Mouse (Mus musculus) limb, embryonic 15.5 days (tissue): ENCODE results near the gene Cdh1. TPM values are rescaled to one million over a fixed set of nuclear protein-coding genes. Genes with fewer than 3 reads are reported as not detected.

Source experiments
- ATAC-seq: fragments of 200-750 bp; cut with Nextera tagmentation; 2 replicates; pipeline ENCODE4 v1.8.0; 2017; ENCODE audit warnings: low read depth, moderate TSS enrichment; ENCODE audit not compliant: insufficient number of reproducible peaks, low FRiP score, low TSS enrichment
- H3K27ac ChIP-seq: fragments of 300-500 bp; sonication (generic); 2 replicates; pipeline ENCODE4 v1.5.1; 2015; ENCODE audit warnings: moderate library complexity, mild to moderate bottlenecking, inconsistent platforms
- H3K27me3 ChIP-seq: fragments of 300-500 bp; sonication (generic); 2 replicates; pipeline ENCODE4 v1.6.1; 2015; ENCODE audit warnings: inconsistent platforms
- H3K36me3 ChIP-seq: fragments of 300-500 bp; sonication (generic); 2 replicates; pipeline ENCODE4 v1.6.1; 2015; ENCODE audit warnings: inconsistent platforms
- H3K4me1 ChIP-seq: fragments of 300-500 bp; sonication (generic); 2 replicates; pipeline ENCODE4 v1.6.1; 2015; ENCODE audit warnings: inconsistent platforms
- H3K4me2 ChIP-seq: fragments of 300-500 bp; sonication (generic); 2 replicates; pipeline ENCODE4 v1.6.1; 2015; ENCODE audit warnings: mild to moderate bottlenecking, inconsistent platforms
- H3K4me3 ChIP-seq: fragments of 300-500 bp; sonication (generic); 2 replicates; pipeline ENCODE4 v1.5.1; 2015; ENCODE audit warnings: mild to moderate bottlenecking, inconsistent platforms
- H3K9ac ChIP-seq: fragments of 300-500 bp; sonication (generic); 2 replicates; pipeline ENCODE4 v1.6.1; 2015; ENCODE audit warnings: inconsistent platforms
- H3K9me3 ChIP-seq: fragments of 300-500 bp; sonication (generic); 2 replicates; pipeline ENCODE4 v1.6.1; 2016; ENCODE audit warnings: inconsistent platforms
- WGBS: fragments of 180-500 bp; shearing (Covaris S2); methylation state at CpG from one replicate; pipeline ENCODE4 v1.1.7; 2015; 5-methylcytosine and 5-hydroxymethylcytosine counted together
- polyA plus RNA-seq: library from polyadenylated mRNA; unstranded; fragments of >200 nt; fragmentation: Nextera tagmentation; extraction: Ambion mirVana; gene quantifications from 2 replicates; pipeline ENCODE4 v1.2.1, GENCODE M21; 2015

Cdh1 gene
- polyA plus RNA-seq, 1 experiment from 2014 or later, result 77.8 TPM

DNA sequence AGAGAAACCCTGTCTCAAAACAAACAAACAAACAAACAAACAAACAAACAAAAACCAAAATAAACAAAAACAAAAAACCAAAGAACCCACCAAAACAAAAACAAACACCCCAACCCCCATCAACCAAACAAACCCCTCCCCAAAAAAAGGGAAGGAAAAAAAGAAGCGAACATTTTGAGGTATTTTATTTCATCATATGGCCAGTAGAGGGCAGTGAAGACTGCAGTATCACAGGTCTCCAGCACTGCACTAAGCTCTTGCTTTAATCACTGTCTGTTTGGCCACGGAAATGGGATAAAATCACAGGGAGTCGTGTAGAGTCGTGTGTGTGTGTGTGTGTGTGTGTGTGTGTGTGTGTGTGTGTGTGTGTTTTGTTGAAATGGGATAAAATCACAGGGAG is 84.3 kb downstream of the Cdh1 start:
- Histone ChIP-seq H3K4me1 (peaks cover 7% of the 10 kb centered on the region; the same call in 1 of the 2 replicates), H3K36me3 (no peaks in the 10 kb centered on the region), H3K27ac (no peak overlapping the region), H3K4me2 (no peak overlapping the region), H3K9me3 (no peaks in the 10 kb centered on the region), H3K27me3 (no peaks in the 10 kb centered on the region), H3K4me3 (no peak overlapping the region), H3K9ac (no peak overlapping the region)
- WGBS, result 0% methylated on average over 4 of the region's 4 CpGs
- no peak for ATAC-seq

- Histone ChIP-seq H3K36me3 (peaks cover 42% of the 10 kb centered on the region), H3K4me3 (no peak overlapping the region), H3K4me2 (no peak overlapping the region), H3K27me3 (no peaks in the 10 kb centered on the region), H3K4me1 (no peaks in the 10 kb centered on the region), H3K9ac (no peak overlapping the region), H3K27ac (no peak overlapping the region), H3K9me3 (no peaks in the 10 kb centered on the region)
- no peak for ATAC-seq
- 60% methylated on average over 3 of the region's 3 CpGs for WGBS
Observed at GRCm38 (mm10) chr8:106697748-106698248, 94.6 kb downstream of the Cdh1 start.

DNA sequence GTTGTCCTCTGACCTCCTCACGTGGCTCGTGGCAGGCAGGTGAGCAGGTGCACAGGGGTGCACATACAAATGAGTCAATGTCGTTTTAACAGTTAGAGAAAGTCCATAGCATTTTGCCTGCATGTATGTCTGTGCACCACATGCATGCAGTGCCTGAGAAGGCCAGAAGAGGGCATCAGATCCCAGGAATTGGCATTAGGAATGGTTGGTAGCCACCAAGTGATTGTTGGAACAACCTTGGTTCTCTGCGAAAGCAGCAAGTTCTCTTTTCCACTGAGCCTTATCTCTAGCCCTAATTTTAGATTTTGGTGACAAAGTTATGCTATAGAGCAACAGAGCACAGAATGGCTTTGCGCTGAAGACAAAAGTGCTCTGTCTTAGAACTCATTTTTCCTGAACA is 96.4 kb downstream of the Cdh1 start:
- Histone ChIP-seq H3K27me3 (no peaks in the 10 kb centered on the region), H3K4me2 (no peak overlapping the region), H3K9me3 (no peaks in the 10 kb centered on the region), H3K27ac (no peak overlapping the region), H3K4me1 (0 out of 2 replicates have a peak, but pooled peaks cover 4% of the 10 kb centered on the region), H3K9ac (no peak overlapping the region), H3K4me3 (no peak overlapping the region), H3K36me3 (peaks cover 42% of the 10 kb centered on the region)
- 71% methylated on average over 5 of the region's 5 CpGs for WGBS
- ATAC-seq, result no peak

DNA sequence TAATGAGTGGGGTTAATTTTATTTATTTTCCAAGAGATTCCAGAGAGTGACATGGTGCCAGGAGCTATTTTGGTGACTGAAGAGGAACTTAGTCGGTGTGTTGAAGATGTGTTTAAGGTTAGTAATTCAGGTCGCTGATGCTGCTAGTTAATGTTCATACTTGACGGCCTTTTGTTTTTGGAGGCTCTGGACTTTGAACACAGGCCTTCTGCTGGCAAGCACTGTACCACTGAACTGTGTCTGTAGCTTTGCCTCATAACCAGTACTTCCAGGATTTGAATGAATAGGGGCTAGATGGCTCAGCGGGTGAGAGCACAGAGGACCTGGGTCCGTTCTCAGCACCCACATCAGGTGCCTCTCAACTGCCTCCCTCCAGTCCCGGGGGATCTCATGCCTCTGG is 97.0 kb downstream of the Cdh1 start:
- Histone ChIP-seq H3K27ac (no peak overlapping the region), H3K4me2 (no peak overlapping the region), H3K4me3 (no peak overlapping the region), H3K27me3 (no peaks in the 10 kb centered on the region), H3K9me3 (no peaks in the 10 kb centered on the region), H3K36me3 (peaks cover 39% of the 10 kb centered on the region), H3K9ac (no peak overlapping the region), H3K4me1 (0 out of 2 replicates have a peak, but pooled peaks cover 4% of the 10 kb centered on the region)
- WGBS, result 95% methylated on average over 6 of the region's 6 CpGs
- no peak for ATAC-seq

GRCm38 (mm10) chr8:106701360-106701759 is 98.2 kb downstream of the Cdh1 start:
- H3K9ac ChIP-seq, result no peak overlapping the region
- no peaks in the 10 kb centered on the region for H3K9me3 ChIP-seq
- WGBS, result 80% methylated on average over 3 of the region's 3 CpGs
- no peak overlapping the region for H3K4me3 ChIP-seq
- no peak overlapping the region for H3K4me2 ChIP-seq
- peaks cover 32% of the 10 kb centered on the region for H3K36me3 ChIP-seq
- H3K27ac ChIP-seq, result no peak overlapping the region
- no peaks in the 10 kb centered on the region for H3K27me3 ChIP-seq
- no peak for ATAC-seq
- 0 out of 2 replicates have a peak, but pooled peaks cover 4% of the 10 kb centered on the region for H3K4me1 ChIP-seq

GRCm38 (mm10) chr8:106704199-106704900 is 101.2 kb downstream of the Cdh1 start:
- H3K4me2 ChIP-seq, result no peak overlapping the region
- H3K9ac ChIP-seq, result no peak overlapping the region
- H3K4me1 ChIP-seq, result 0 out of 2 replicates have a peak, but pooled peaks cover 4% of the 10 kb centered on the region
- ATAC-seq, result no peak
- H3K27ac ChIP-seq, result peak overlapping the region; percentile 77
- no peaks in the 10 kb centered on the region for H3K27me3 ChIP-seq
- peaks cover 14% of the 10 kb centered on the region for H3K36me3 ChIP-seq
- WGBS, result 65% methylated on average over 9 of the region's 9 CpGs
- H3K9me3 ChIP-seq, result no peaks in the 10 kb centered on the region
- no peak overlapping the region for H3K4me3 ChIP-seq

GRCm38 (mm10) chr8:106704901-106705321 is 101.8 kb downstream of the Cdh1 start:
- H3K27me3 ChIP-seq, result no peaks in the 10 kb centered on the region
- H3K4me2 ChIP-seq, result no peak overlapping the region
- no peak overlapping the region for H3K9ac ChIP-seq
- 0 out of 2 replicates have a peak, but pooled peaks cover 4% of the 10 kb centered on the region for H3K4me1 ChIP-seq
- H3K36me3 ChIP-seq, result peaks cover 9% of the 10 kb centered on the region
- no peaks in the 10 kb centered on the region for H3K9me3 ChIP-seq
- WGBS, result 23% methylated on average over 9 of the region's 9 CpGs
- peak overlapping the region; percentile 77 for H3K27ac ChIP-seq
- no peak overlapping the region for H3K4me3 ChIP-seq
- ATAC-seq, result peak; percentile 67; the same call in 1 of the 2 replicates

- no peak overlapping the region for H3K27ac ChIP-seq
- H3K27me3 ChIP-seq, result no peaks in the 10 kb centered on the region
- H3K4me1 ChIP-seq, result 0 out of 2 replicates have a peak, but pooled peaks cover 4% of the 10 kb centered on the region
- H3K4me3 ChIP-seq, result no peak overlapping the region
- H3K36me3 ChIP-seq, result no peaks in the 10 kb centered on the region; the same call in 1 of the 2 replicates
- no peak overlapping the region for H3K4me2 ChIP-seq
- WGBS, result 78% methylated on average over 6 of the region's 6 CpGs
- no peak overlapping the region for H3K9ac ChIP-seq
- no peak for ATAC-seq
- H3K9me3 ChIP-seq, result no peaks in the 10 kb centered on the region
Observed at GRCm38 (mm10) chr8:106706194-106706593, 103.0 kb downstream of the Cdh1 start.

GRCm38 (mm10) chr8:106710002-106710401 is 106.9 kb downstream of the Cdh1 start:
- H3K27ac ChIP-seq, result no peak overlapping the region
- H3K36me3 ChIP-seq, result no peaks in the 10 kb centered on the region
- no peaks in the 10 kb centered on the region for H3K27me3 ChIP-seq
- H3K4me1 ChIP-seq, result no peaks in the 10 kb centered on the region
- H3K9ac ChIP-seq, result no peak overlapping the region
- 94% methylated on average over 2 of the region's 2 CpGs for WGBS
- H3K4me3 ChIP-seq, result no peak overlapping the region
- ATAC-seq, result no peak
- H3K9me3 ChIP-seq, result no peaks in the 10 kb centered on the region
- no peak overlapping the region for H3K4me2 ChIP-seq

GRCm38 (mm10) chr8:106712487-106712886 is 109.3 kb downstream of the Cdh1 start:
- no peaks in the 10 kb centered on the region; the same call in 1 of the 2 replicates for H3K36me3 ChIP-seq
- ATAC-seq, result no peak
- no peaks in the 10 kb centered on the region for H3K4me1 ChIP-seq
- WGBS, result 91% methylated on average over 3 of the region's 3 CpGs
- no peaks in the 10 kb centered on the region for H3K9me3 ChIP-seq
- no peak overlapping the region for H3K4me3 ChIP-seq
- no peaks in the 10 kb centered on the region for H3K27me3 ChIP-seq
- no peak overlapping the region for H3K9ac ChIP-seq
- no peak overlapping the region for H3K27ac ChIP-seq
- no peak overlapping the region for H3K4me2 ChIP-seq

DNA sequence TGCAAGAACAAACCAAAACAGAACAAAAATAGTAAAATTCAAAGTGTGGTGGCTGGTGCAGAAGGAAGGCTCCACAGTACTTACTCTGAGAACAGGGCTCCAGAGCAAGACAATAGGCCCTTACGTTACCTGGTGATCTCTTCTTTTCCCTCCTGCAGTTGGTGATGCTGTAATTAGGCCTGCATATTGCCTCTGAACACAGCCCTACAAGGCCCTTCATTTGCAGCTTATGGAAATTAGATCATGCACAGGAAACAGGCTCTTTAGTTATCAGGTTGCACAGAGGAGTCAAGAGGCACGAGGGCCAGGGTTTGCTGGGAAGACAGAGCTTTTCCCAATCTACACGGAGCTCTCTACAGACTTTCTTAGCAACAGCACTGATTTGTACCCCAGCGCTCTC is 111.1 kb downstream of the Cdh1 start:
- Histone ChIP-seq H3K4me3 (no peak overlapping the region), H3K4me2 (no peak overlapping the region), H3K36me3 (no peaks in the 10 kb centered on the region; the same call in 1 of the 2 replicates), H3K27me3 (no peaks in the 10 kb centered on the region), H3K4me1 (peaks cover 7% of the 10 kb centered on the region), H3K27ac (no peak overlapping the region), H3K9ac (no peak overlapping the region), H3K9me3 (no peaks in the 10 kb centered on the region)
- 70% methylated on average over 4 of the region's 4 CpGs for WGBS
- ATAC-seq, result no peak

- H3K27ac ChIP-seq, result no peak overlapping the region
- peak overlapping the region; percentile 38 for H3K4me2 ChIP-seq
- peak overlapping the region; percentile 21 for H3K4me3 ChIP-seq
- 11% methylated on average over 17 of the region's 17 CpGs for WGBS
- no peak overlapping the region for H3K9ac ChIP-seq
- peaks cover 5% of the 10 kb centered on the region; the same call in 1 of the 2 replicates for H3K36me3 ChIP-seq
- H3K27me3 ChIP-seq, result no peaks in the 10 kb centered on the region
- peaks cover 7% of the 10 kb centered on the region for H3K4me1 ChIP-seq
- no peaks in the 10 kb centered on the region for H3K9me3 ChIP-seq
- ATAC-seq, result peak; percentile 55; the same call in 1 of the 2 replicates
Observed at GRCm38 (mm10) chr8:106718091-106718500, 114.9 kb downstream of the Cdh1 start.
